Mouse (Mus musculus) spleen, adult 2 months (tissue): ENCODE results near the gene Sds.

Source experiments
- CTCF ChIP-seq: fragments of 200-500 bp; IDR thresholded peaks from 2 replicates; pipeline ENCODE4 v1.5.1; 2011; ENCODE audit warnings: mild to moderate bottlenecking, inconsistent platforms; ENCODE audit not compliant: insufficient read depth, insufficient read length, insufficient replicate concordance; ENCODE audit errors: extremely low read depth
- POLR2A ChIP-seq: fragments of 200-500 bp; IDR thresholded peaks from 2 replicates; pipeline ENCODE4 v1.6.1; 2011; ENCODE audit warnings: low read depth, low read length, inconsistent platforms

GRCm38 (mm10) chr5:120499202-120499601, 22.9 kb downstream of the Sds start:
- TF ChIP-seq POLR2A (no peak), CTCF (no peak)
